Mouse (Mus musculus) ovary, adult 10 weeks (tissue): ENCODE data around the gene Mettl14. TPM values are rescaled to one million over a fixed set of nuclear protein-coding genes. Genes with fewer than 3 reads are reported as not detected.

Source experiments
- polyA plus RNA-seq: library from polyadenylated mRNA; stranded (reverse); fragments of 350-450 nt; fragmentation: Illumina TruSeq; extraction: RNeasy Lipid Tissue Mini Kit (QIAGEN cat#74804); gene quantifications from one replicate; pipeline ENCODE4 v1.2.3, GENCODE M21; 2014

Gene Mettl14
- polyA plus RNA-seq = 71.4 TPM

DNA sequence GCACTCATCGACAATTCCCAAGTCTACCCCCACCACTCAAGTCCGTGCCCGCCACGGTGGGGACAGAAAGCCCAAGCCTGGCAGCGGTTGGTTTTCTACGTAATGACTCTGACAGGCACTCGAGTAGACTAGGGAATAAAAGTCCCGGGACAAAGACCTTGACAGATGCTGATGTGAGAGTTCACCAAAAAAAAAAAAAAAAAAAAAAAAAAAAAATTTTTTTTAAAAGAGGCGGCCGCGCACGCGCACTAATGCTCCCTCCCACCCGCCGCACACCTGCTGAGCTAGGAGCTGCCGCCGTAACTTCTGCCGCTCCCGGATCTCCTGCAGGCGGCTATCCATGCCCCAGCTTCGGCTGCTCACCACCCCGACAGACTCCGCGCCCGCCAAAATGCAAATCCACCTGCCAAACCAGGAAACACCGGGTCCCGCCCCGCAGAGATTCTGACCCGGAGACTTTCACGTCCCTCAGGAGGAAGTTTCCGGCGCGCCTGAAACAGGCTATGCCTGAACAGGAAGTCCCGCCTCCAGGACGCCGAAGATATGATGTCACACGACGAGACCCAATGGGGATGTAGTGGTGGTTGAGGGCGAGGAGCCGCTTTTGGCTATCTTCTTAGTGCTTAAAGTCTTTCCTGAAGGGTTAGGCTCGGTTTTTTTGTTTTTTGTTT is at the start of gene Mettl14:
Gene Mettl14, minus strand, starts transcription at position 623 of the 671 bp plus-strand sequence.

Other genes starting within 250 kb of the Mettl14 start
- gene Synpo2, start 150.0 kb downstream of the Mettl14 start, polyA plus RNA-seq = 137 TPM
- 131 TPM for gene Sec24d, start 118.7 kb downstream of the Mettl14 start, polyA plus RNA-seq
- gene Prss12, start 60.8 kb upstream of the Mettl14 start, polyA plus RNA-seq = 0.46 TPM